Mouse (Mus musculus) liver, adult 2 months (tissue): ENCODE results near the gene Ttll6.

Experiments
- CTCF ChIP-seq: fragments of 200-500 bp; IDR thresholded peaks from 2 replicates; pipeline ENCODE4 v1.5.1; 2011; ENCODE audit warnings: low read depth, low read length, control low read depth
- POLR2A ChIP-seq: fragments of 200-500 bp; IDR thresholded peaks from 2 replicates; pipeline ENCODE4 v1.6.1; 2011; ENCODE audit warnings: low read length, control low read depth; ENCODE audit not compliant: insufficient read depth; ENCODE audit errors: extremely low read depth

- TF ChIP-seq POLR2A (no peak), CTCF (no peak)
These were observed 69.0 kb downstream of the Ttll6 start for GRCm38 (mm10) chr11:96202401-96203081.
